Mouse (Mus musculus) cerebellum, adult 2 months (tissue): ENCODE measurements around the gene Wasf2. TPM values are rescaled to one million over a fixed set of nuclear protein-coding genes. Genes with fewer than 3 reads are reported as not detected.

ENCODE experiments used
- DNase-seq, 2 experiments: peaks; one replicate each; pipeline ENCODE4 v3.0.0; 2021
- H3K27ac ChIP-seq: fragments of 200-500 bp; 2 replicates; pipeline ENCODE4 v1.5.1; 2012; ENCODE audit warnings: low read length, control low read depth, inconsistent platforms; ENCODE audit not compliant: insufficient read depth
- H3K27me3 ChIP-seq: fragments of 200-500 bp; 2 replicates; pipeline ENCODE4 v1.6.1; 2012; ENCODE audit warnings: inconsistent platforms, mild to moderate bottlenecking, low read length, moderate library complexity; ENCODE audit not compliant: control insufficient read depth, insufficient read depth
- H3K4me1 ChIP-seq: fragments of 200-500 bp; 2 replicates; pipeline ENCODE4 v1.6.1; 2011; ENCODE audit warnings: low read length; ENCODE audit not compliant: control insufficient read depth, insufficient read depth
- H3K4me3 ChIP-seq: fragments of 200-500 bp; replicated peaks from 2 replicates; pipeline ENCODE3; 2011; ENCODE audit warnings: mild to moderate bottlenecking, low read depth, low read length, control low read depth; ENCODE audit not compliant: insufficient read depth
- CTCF ChIP-seq: fragments of 200-500 bp; IDR thresholded peaks from 2 replicates; pipeline ENCODE4 v1.5.1; 2011; ENCODE audit warnings: low read depth, mild to moderate bottlenecking, control low read depth, low read length, moderate library complexity, borderline replicate concordance; ENCODE audit not compliant: insufficient read depth
- POLR2A ChIP-seq: fragments of 200-500 bp; IDR thresholded peaks from 2 replicates; pipeline ENCODE4 v1.6.1; 2011; ENCODE audit warnings: low read length, control low read depth, borderline replicate concordance; ENCODE audit not compliant: insufficient read depth
- WGBS: fragments of 180-500 bp; shearing (Covaris S2); methylation state at CpG from one replicate; pipeline ENCODE4 v1.1.7; 2018; 5-methylcytosine and 5-hydroxymethylcytosine counted together
- polyA plus RNA-seq: library from polyadenylated mRNA; depleted of rRNA; stranded (reverse); fragments of >200 nt; gene quantifications from 2 replicates; pipeline ENCODE4 v1.2.3, GENCODE M21; 2012

Gene Wasf2
- polyA plus RNA-seq, 1 experiment: 16.3 TPM

- no peak for DNase-seq
- H3K27me3 ChIP-seq: no peaks in the 10 kb centered on the region
- no peak overlapping the region for H3K27ac ChIP-seq
- H3K4me3 ChIP-seq: no peak overlapping the region
- 63% methylated on average over 5 of the region's 5 CpGs for WGBS
- TF ChIP-seq POLR2A (no peak), CTCF (no peak)
- H3K4me1 ChIP-seq: peaks cover 10% of the 10 kb centered on the region
Observed at GRCm38 (mm10) chr4:133121974-133122637, 8.2 kb upstream of the Wasf2 start.

- Histone ChIP-seq H3K27me3 (no peaks in the 10 kb centered on the region), H3K4me3 (no peak overlapping the region), H3K4me1 (peaks cover 13% of the 10 kb centered on the region; the same call in 1 of the 2 replicates), H3K27ac (no peak overlapping the region)
- 96% methylated on average over 3 of the region's 3 CpGs for WGBS
- DNase-seq: no peak
- TF ChIP-seq POLR2A (no peak), CTCF (no peak)
Observed at GRCm38 (mm10) chr4:133127079-133127478, 3.2 kb upstream of the Wasf2 start.

GRCm38 (mm10) chr4:133127894-133128293, 2.4 kb upstream of the Wasf2 start:
- TF ChIP-seq POLR2A (no peak), CTCF (no peak)
- Histone ChIP-seq H3K27me3 (no peaks in the 10 kb centered on the region), H3K27ac (no peak overlapping the region), H3K4me3 (no peak overlapping the region), H3K4me1 (peaks cover 13% of the 10 kb centered on the region; the same call in 1 of the 2 replicates)
- WGBS: 77% methylated on average over 4 of the region's 4 CpGs
- no peak for DNase-seq

- TF ChIP-seq POLR2A: no peak
- no peak for TF ChIP-seq CTCF
- no peak for DNase-seq
- H3K27me3 ChIP-seq: no peaks in the 10 kb centered on the region
- 38% methylated on average over 11 of the region's 11 CpGs for WGBS
- peak overlapping the region; percentile 78 for H3K4me3 ChIP-seq
- peak overlapping the region; percentile 35; the same call in 1 of the 2 replicates for H3K27ac ChIP-seq
- H3K4me1 ChIP-seq: peaks cover 13% of the 10 kb centered on the region; the same call in 1 of the 2 replicates
Observed at GRCm38 (mm10) chr4:133129391-133129790, 914 bp upstream of the Wasf2 start.

- WGBS: 3% methylated on average over 17 of the region's 17 CpGs
Observed at GRCm38 (mm10) chr4:133130890-133131741, 811 bp downstream of the Wasf2 start.

GRCm38 (mm10) chr4:133132027-133132426, 1.7 kb downstream of the Wasf2 start:
- Histone ChIP-seq H3K27ac (no peak overlapping the region), H3K4me1 (peaks cover 13% of the 10 kb centered on the region; the same call in 1 of the 2 replicates), H3K4me3 (no peak overlapping the region), H3K27me3 (no peaks in the 10 kb centered on the region)
- WGBS: 24% methylated on average over 6 of the region's 6 CpGs
- no peak for DNase-seq
- no peak for TF ChIP-seq POLR2A
- no peak for TF ChIP-seq CTCF

More at GRCm38 (mm10) chr4:133130890-133131741, 811 bp downstream of the Wasf2 start:
- Histone ChIP-seq H3K27me3 (no peaks in the 10 kb centered on the region), H3K27ac (peak overlapping the region; percentile 9; the same call in 1 of the 2 replicates), H3K4me1 (peaks cover 13% of the 10 kb centered on the region; the same call in 1 of the 2 replicates), H3K4me3 (peak overlapping the region; percentile 78)
- no peak for DNase-seq
- TF ChIP-seq POLR2A: no peak
- no peak for TF ChIP-seq CTCF

- no peak for DNase-seq
- Histone ChIP-seq H3K4me3 (no peak overlapping the region), H3K27me3 (no peaks in the 10 kb centered on the region), H3K4me1 (no peaks in the 10 kb centered on the region), H3K27ac (no peak overlapping the region)
- TF ChIP-seq POLR2A: no peak
- no peak for TF ChIP-seq CTCF
- WGBS: 76% methylated on average over 1 of the region's 1 CpGs
Observed at GRCm38 (mm10) chr4:133136946-133137345, 6.6 kb downstream of the Wasf2 start.
